Comparison of ENCODE assay signal across 37 mouse cellular contexts in the genomic region with DNA sequence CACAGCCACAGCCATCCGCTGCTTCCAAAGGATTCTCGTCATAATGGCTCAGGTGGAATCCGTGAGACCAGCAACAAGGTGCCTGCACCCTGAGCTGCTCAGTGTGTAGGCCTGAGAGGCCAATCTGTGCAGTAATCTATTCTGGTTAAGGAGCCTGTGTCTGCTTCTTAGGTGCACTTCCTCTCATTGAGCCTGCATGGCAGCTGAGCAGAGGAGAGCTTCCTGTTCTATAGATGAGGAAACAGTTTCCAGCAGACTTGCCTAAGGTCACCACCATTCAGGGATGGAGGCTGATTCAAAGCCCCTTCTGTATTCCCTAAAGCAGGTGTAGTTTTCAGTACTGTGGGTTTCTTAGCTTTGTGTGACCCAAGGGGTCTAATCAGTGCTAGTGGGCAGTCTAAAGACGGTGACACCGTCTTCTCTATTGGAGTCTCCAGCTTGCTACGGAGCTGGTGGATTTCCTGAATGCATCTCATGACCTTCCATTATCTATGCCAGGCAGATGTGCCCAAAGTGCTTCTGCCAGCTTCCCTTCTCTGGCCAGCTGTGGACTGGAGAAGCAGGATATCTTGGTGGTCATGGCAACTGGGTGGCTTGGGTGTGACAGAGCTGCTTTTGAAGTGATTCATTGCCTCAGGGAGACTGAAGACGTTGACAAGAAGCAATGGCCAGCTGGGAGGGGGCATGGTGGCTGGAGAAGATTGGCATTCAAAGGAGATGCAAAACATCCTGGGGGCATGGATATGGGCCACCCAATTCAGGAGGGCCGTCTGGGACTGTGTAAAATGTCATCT. TPM values are rescaled to one million over a fixed set of nuclear protein-coding genes. Genes with fewer than 3 reads are reported as not detected.
DNase-seq lines count a peak whose midpoint lies in the region; ATAC-seq and TF ChIP-seq lines count a peak whose summit lies in the region.
"Had no signal": no experiment of that assay in that cellular context is flagged by ENCODE, and none has a peak within 500 bp of the region (broad histone marks: within the 10 kb centered on the region; RNA-seq: fewer than 3 reads in every experiment).

No protein-coding gene starts in this region.

- no peak overlapping the region for H3K27ac ChIP-seq in forebrain, postnatal 0 days (ENCODE audit: low read depth, low read length)
- H3K27ac ChIP-seq: embryonic facial prominence, embryonic 12.5 days; heart, embryonic 13.5 days; hindbrain, postnatal 0 days; intestine, embryonic 15.5 days; kidney, postnatal 0 days; liver, embryonic 13.5 days; macrophage; midbrain, embryonic 13.5 days; neural tube, embryonic 15.5 days; stomach, embryonic 15.5 days had no signal

- peaks cover 24% of the 10 kb centered on the region for H3K4me1 ChIP-seq in megakaryocyte, embryonic 14.5 days
- no peaks in the 10 kb centered on the region for H3K4me1 ChIP-seq in forebrain, postnatal 0 days (ENCODE audit: insufficient read depth)
- H3K4me1 ChIP-seq: embryonic facial prominence, embryonic 12.5 days; intestine, embryonic 15.5 days; liver, embryonic 13.5 days; midbrain, embryonic 13.5 days; neural tube, embryonic 15.5 days; stomach, embryonic 15.5 days had no signal

- peaks cover 11% of the 10 kb centered on the region for H3K9me3 ChIP-seq in megakaryocyte, embryonic 14.5 days
- H3K9me3 ChIP-seq in forebrain, postnatal 0 days (ENCODE audit: low read length): no peaks in the 10 kb centered on the region
- H3K9me3 ChIP-seq: embryonic facial prominence, embryonic 12.5 days; heart, embryonic 13.5 days; intestine, embryonic 15.5 days; liver, embryonic 13.5 days; midbrain, embryonic 13.5 days; neural tube, embryonic 15.5 days; stomach, embryonic 15.5 days had no signal

- H3K27me3 ChIP-seq in megakaryocyte, embryonic 14.5 days (replicated peaks): peaks cover 65% of the 10 kb centered on the region
- H3K27me3 ChIP-seq in forebrain, postnatal 0 days (ENCODE audit: insufficient read depth, low read length): no peaks in the 10 kb centered on the region
- H3K27me3 ChIP-seq: CH12.LX; embryonic facial prominence, embryonic 12.5 days; heart, embryonic 13.5 days; intestine, embryonic 15.5 days; liver, embryonic 13.5 days; midbrain, embryonic 13.5 days; neural tube, embryonic 15.5 days; stomach, embryonic 15.5 days had no signal

- peak overlapping the region; percentile 4 for H3K4me3 ChIP-seq in megakaryocyte, embryonic 14.5 days (replicated peaks)
- no peak overlapping the region for H3K4me3 ChIP-seq in forebrain, postnatal 0 days (ENCODE audit: low read depth, low read length)
- H3K4me3 ChIP-seq: embryonic facial prominence, embryonic 12.5 days; heart, embryonic 13.5 days; intestine, embryonic 15.5 days; liver, embryonic 13.5 days; midbrain, embryonic 13.5 days; neural tube, embryonic 15.5 days; stomach, embryonic 15.5 days had no signal

- WGBS in forebrain, postnatal 0 days: 77% methylated on average over 8 of the region's 8 CpGs

- peak; percentile 2 for DNase-seq in gastrocnemius, postnatal 14 days
- no peak for DNase-seq in gastrocnemius, postnatal 10 days
- DNase-seq in 3134 (ENCODE audit: extremely low read depth, insufficient read length, low spot score) (peak; percentile 59), ZHBTc4 (ENCODE audit: low read depth, low spot score) (peak; percentile 42)
- DNase-seq in right cerebral cortex, postnatal 14 days: no peak
- DNase-seq in urinary bladder, postnatal 10 days (ENCODE audit: low spot score): no peak
- no peak for DNase-seq in forebrain, postnatal 0 days
- DNase-seq: adrenal gland, postnatal 10 days; cerebellum, adult 11 months; cerebellum, adult 9-10 months; cerebellum, postnatal 36 days; embryo, embryonic 11 days; heart, adult 18-20 months; heart, postnatal 10 days; kidney, adult 8-10 months; kidney, postnatal 4 days; layer of hippocampus, postnatal 36 days; left cerebral cortex, postnatal 4 days; liver, embryonic 13.5 days; lung, adult 2 months; lung, postnatal 10 days; retina, postnatal 1 day; right cerebral cortex, postnatal 25 days; thymus, postnatal 14 days had no signal

- no peak overlapping the region for H3K9ac ChIP-seq in forebrain, postnatal 0 days
- H3K9ac ChIP-seq: embryonic facial prominence, embryonic 12.5 days; heart, embryonic 13.5 days; intestine, embryonic 15.5 days; liver, embryonic 13.5 days; midbrain, embryonic 13.5 days; neural tube, embryonic 15.5 days; stomach, embryonic 15.5 days had no signal

- no peak for TF ChIP-seq CTCF in forebrain, postnatal 0 days (IDR thresholded peaks at IDR 0.05; ENCODE audit: low read depth)

- H3K36me3 ChIP-seq in megakaryocyte, embryonic 14.5 days (replicated peaks; ENCODE audit: low read length): no peaks in the 10 kb centered on the region
- H3K36me3 ChIP-seq in forebrain, postnatal 0 days (ENCODE audit: insufficient read depth): peaks cover 49% of the 10 kb centered on the region
- H3K36me3 ChIP-seq: intestine, embryonic 15.5 days; liver, embryonic 13.5 days had no signal

- no peak for ATAC-seq in forebrain, postnatal 0 days
- ATAC-seq: forebrain, embryonic 16.5 days; hindbrain, postnatal 0 days; intestine, embryonic 15.5 days; midbrain, embryonic 13.5 days had no signal

- intact Hi-C loops in gastrocnemius, postnatal 14 days (cut with DNase I; ENCODE audit: low total_unique reads): no loop called here

- H3K4me2 ChIP-seq in forebrain, postnatal 0 days (ENCODE audit: low read depth): no peak overlapping the region
- H3K4me2 ChIP-seq: embryonic facial prominence, embryonic 12.5 days; heart, embryonic 13.5 days; intestine, embryonic 15.5 days; liver, embryonic 13.5 days; midbrain, embryonic 13.5 days; neural tube, embryonic 15.5 days; stomach, embryonic 15.5 days had no signal

RNA-seq across cellular contexts. Expression of a gene that starts 9.9 kb away (rescaled TPM):
- 1 to 10 TPM; 4.3 TPM for total RNA-seq in gastrocnemius, postnatal 14 days (2021)
- total RNA-seq in gastrocnemius, postnatal 10 days (2021): 1 to 10 TPM; 5.9 to 9.1 TPM
- polyA plus RNA-seq in megakaryocyte, embryonic 14.5 days (2012; ENCODE audit: insufficient read depth, low replicate concordance): 0.03 TPM in 1 of 2 replicates, not detected in the other
- 10.9 and 15.9 TPM in 2 replicates for total RNA-seq in forebrain, postnatal 0 days (2014; rRNA removed)
- 4.1 and 4.9 TPM in 2 replicates for polyA plus RNA-seq in forebrain, postnatal 0 days (2015; fragmentation: Nextera tagmentation; extraction: Ambion mirVana)
- total RNA-seq: monocyte, adult 5-6 weeks had no signal
- polyA plus RNA-seq: macrophage had no signal

RNA-seq across cellular contexts. Expression of a gene that starts 58.2 kb away (rescaled TPM):
- 100 to 1,000 TPM; 156 to 165 TPM for total RNA-seq in gastrocnemius, postnatal 14 days (2021)
- 100 to 1,000 TPM; 196 to 198 TPM for total RNA-seq in gastrocnemius, postnatal 10 days (2021)
- polyA plus RNA-seq in megakaryocyte, embryonic 14.5 days (2012; ENCODE audit: insufficient read depth, low replicate concordance): 32.1 and 75.8 TPM in 2 replicates
- total RNA-seq in forebrain, postnatal 0 days (2014; rRNA removed): 295 and 321 TPM in 2 replicates
- polyA plus RNA-seq in forebrain, postnatal 0 days (2015; fragmentation: Nextera tagmentation; extraction: Ambion mirVana): 636 and 638 TPM in 2 replicates

Comparison
In these comparisons a context has a peak if more than half of its experiments do, and no peak if none do; other contexts are left out.
1. DNase-seq: peak in gastrocnemius, postnatal 14 days (single experiment), 3134 (single experiment) and ZHBTc4 (single experiment); none in gastrocnemius, postnatal 10 days (single experiment), right cerebral cortex, postnatal 14 days (single experiment), urinary bladder, postnatal 10 days (single experiment) and forebrain, postnatal 0 days (single experiment).